Mouse (Mus musculus) olfactory bulb, adult 2 months (tissue): ENCODE measurements around the gene Hs6st1. TPM values are rescaled to one million over a fixed set of nuclear protein-coding genes. Genes with fewer than 3 reads are reported as not detected.

Experiments
- H3K27ac ChIP-seq: fragments of 200-500 bp; 2 replicates; pipeline ENCODE4 v1.5.1; 2012; ENCODE audit warnings: low read depth, low read length; ENCODE audit not compliant: insufficient read depth
- H3K4me1 ChIP-seq: fragments of 200-500 bp; 2 replicates; pipeline ENCODE4 v1.6.1; 2012; ENCODE audit warnings: low read length; ENCODE audit not compliant: control insufficient read depth, insufficient read depth
- H3K4me3 ChIP-seq: fragments of 200-500 bp; 2 replicates; pipeline ENCODE4 v1.5.1; 2012; ENCODE audit warnings: mild to moderate bottlenecking, low read depth, low read length, moderate library complexity; ENCODE audit not compliant: insufficient read depth
- CTCF ChIP-seq: fragments of 200-500 bp; IDR thresholded peaks from 2 replicates; pipeline ENCODE4 v1.5.1; 2012; ENCODE audit warnings: low read depth, mild to moderate bottlenecking, low read length, moderate library complexity; ENCODE audit not compliant: insufficient read depth
- POLR2A ChIP-seq: fragments of 200-500 bp; IDR thresholded peaks from 2 replicates; pipeline ENCODE4 v1.6.1; 2012; ENCODE audit warnings: mild to moderate bottlenecking, low read depth, low read length, moderate library complexity; ENCODE audit not compliant: insufficient read depth
- WGBS: fragments of 180-500 bp; shearing (Covaris S2); methylation state at CpG from one replicate; pipeline ENCODE4 v1.1.7; 2018; 5-methylcytosine and 5-hydroxymethylcytosine counted together
- polyA plus RNA-seq: library from polyadenylated mRNA; stranded (reverse); fragments of >200 nt; gene quantifications from 2 replicates; pipeline ENCODE4 v1.2.4, GENCODE M21; 2012; ENCODE audit warnings: low replicate concordance; ENCODE audit not compliant: missing spikeins, insufficient read depth, insufficient read length

Hs6st1 gene
- polyA plus RNA-seq, 1 experiment = not detected

DNA sequence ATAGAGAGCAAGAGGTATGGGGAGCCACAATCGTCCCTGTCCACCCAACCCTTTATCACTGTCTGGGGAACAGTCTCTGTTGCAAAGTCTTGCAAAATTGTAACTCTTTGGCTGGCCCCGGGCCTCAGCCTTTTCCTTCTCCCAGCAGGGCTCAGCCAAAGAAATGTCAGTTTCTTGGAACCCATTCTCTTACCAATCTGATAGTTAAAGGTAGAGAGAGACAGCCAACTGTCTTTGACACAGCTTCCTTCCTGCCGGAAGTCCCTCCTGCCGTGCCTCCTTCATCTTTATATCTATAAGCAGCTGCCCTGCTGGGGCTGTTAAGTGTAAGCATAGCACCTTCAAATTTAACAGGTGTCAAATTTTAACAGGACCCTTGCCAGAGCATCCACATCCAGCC is 63.0 kb downstream of the Hs6st1 start:
- no peak overlapping the region for H3K4me3 ChIP-seq
- no peak for TF ChIP-seq POLR2A
- no peak for TF ChIP-seq CTCF
- no peaks in the 10 kb centered on the region for H3K4me1 ChIP-seq
- 52% methylated on average over 4 of the region's 4 CpGs for WGBS
- H3K27ac ChIP-seq = no peak overlapping the region

GRCm38 (mm10) chr1:36131766-36132165 is 63.6 kb downstream of the Hs6st1 start:
- TF ChIP-seq CTCF (no peak), POLR2A (no peak)

DNA sequence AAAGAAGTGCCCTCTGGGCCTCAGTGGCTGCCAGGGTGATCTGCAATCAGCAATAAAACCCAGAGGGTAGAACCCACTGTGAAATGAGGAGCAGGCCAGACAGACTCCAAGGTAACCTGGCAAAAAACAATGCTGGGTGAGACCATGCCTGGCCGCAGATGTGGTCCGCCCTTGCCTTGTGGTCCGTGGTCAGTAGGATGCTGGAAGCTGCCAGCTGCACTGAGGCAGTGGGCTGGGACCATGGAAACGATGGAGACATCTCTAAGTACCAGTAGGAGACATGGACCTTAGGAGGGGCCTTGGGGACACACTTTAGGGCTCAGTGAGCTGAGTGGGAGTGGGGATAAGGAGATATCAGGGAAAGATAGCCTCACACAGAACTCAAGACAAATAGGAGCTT is 64.0 kb downstream of the Hs6st1 start:
- Histone ChIP-seq H3K27ac (no peak overlapping the region), H3K4me1 (no peaks in the 10 kb centered on the region), H3K4me3 (no peak overlapping the region)
- no peak for TF ChIP-seq CTCF
- TF ChIP-seq POLR2A = no peak
- WGBS = 76% methylated on average over 4 of the region's 4 CpGs

More at GRCm38 (mm10) chr1:36131766-36132165, 63.6 kb downstream of the Hs6st1 start:
- WGBS = 86% methylated on average over 8 of the region's 8 CpGs
- no peaks in the 10 kb centered on the region for H3K4me1 ChIP-seq
- H3K4me3 ChIP-seq = no peak overlapping the region
- H3K27ac ChIP-seq = no peak overlapping the region

DNA sequence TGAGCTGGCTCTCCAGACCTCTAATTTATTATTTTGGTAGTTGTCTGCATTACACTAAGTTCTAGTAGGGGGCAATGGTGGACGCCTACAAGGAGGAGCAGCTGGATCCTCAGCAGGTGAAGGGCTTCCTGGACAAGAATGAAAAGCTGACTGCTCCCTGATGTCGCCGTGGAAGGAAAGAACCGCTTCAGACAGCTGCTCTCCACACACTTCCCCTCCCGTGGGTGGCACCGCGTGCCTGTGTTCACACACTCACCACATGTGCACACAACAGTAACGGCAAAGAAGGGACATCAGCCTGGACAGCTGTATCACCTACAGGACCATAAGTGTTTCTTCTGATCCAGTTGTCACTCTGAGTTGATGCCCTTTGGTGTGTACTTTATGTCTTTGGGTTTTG is 64.8 kb downstream of the Hs6st1 start:
- WGBS = 83% methylated on average over 8 of the region's 8 CpGs
- no peak overlapping the region for H3K4me3 ChIP-seq

DNA sequence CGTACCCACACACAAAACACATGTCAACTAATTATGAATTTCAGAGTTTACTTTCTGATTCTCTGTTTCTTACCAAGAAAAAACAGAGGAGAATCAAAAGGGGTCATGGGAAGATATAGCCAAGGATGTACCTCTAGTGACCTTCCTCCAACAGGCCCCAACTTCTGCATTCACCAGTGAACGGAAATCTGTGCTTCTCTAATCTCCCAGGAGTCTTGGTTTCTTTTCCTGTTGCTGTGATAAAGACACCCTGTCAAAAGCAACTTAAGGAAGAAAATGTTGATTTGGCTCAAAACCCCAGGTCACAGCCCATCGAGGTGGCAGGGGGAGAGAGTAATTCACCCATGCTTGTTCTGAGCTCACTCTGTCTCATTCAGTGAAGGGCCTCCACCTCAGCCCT is 65.4 kb downstream of the Hs6st1 start:
- 77% methylated on average over 3 of the region's 3 CpGs for WGBS
- Histone ChIP-seq H3K27ac (no peak overlapping the region), H3K4me3 (no peak overlapping the region), H3K4me1 (no peaks in the 10 kb centered on the region)
- no peak for TF ChIP-seq CTCF
- TF ChIP-seq POLR2A = no peak

More for the DNA sequence above, 64.8 kb downstream of the Hs6st1 start:
- TF ChIP-seq POLR2A (no peak), CTCF (no peak)
- H3K27ac ChIP-seq = no peak overlapping the region
- no peaks in the 10 kb centered on the region for H3K4me1 ChIP-seq

GRCm38 (mm10) chr1:36134584-36134983 is 66.4 kb downstream of the Hs6st1 start:
- Histone ChIP-seq H3K27ac (no peak overlapping the region), H3K4me3 (no peak overlapping the region), H3K4me1 (no peaks in the 10 kb centered on the region)
- no peak for TF ChIP-seq POLR2A
- no peak for TF ChIP-seq CTCF
- WGBS = 1% methylated on average over 3 of the region's 3 CpGs

GRCm38 (mm10) chr1:36140311-36140710 is 72.1 kb downstream of the Hs6st1 start:
- no peak for TF ChIP-seq CTCF
- TF ChIP-seq POLR2A = no peak
- 87% methylated on average over 15 of the region's 15 CpGs for whole genome bisulfite sequencing
- H3K4me3 ChIP-seq = no peak overlapping the region

DNA sequence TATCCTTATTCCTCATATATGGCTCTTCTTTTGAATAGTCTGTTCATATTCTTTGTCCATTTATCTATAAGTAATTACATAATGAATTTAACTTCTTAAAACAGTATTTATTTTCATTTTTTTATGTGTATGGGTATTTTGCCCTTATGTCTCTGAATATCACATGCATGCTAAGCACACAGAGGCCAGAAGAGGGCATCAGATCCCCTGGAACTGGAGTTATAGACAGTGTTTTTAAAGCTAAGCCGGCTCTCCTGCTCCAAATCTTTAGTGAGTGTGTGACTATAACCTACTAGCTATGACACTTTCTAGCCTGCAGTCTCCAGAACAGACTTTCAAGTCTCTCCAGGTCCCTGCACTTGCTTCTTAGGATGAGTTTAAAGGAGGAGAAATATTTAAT is 76.8 kb downstream of the Hs6st1 start:
- TF ChIP-seq POLR2A (no peak), CTCF (no peak)
- H3K4me1 ChIP-seq = no peaks in the 10 kb centered on the region
- no peak overlapping the region for H3K27ac ChIP-seq
- WGBS = 3% methylated on average over 1 of the region's 1 CpGs
- no peak overlapping the region for H3K4me3 ChIP-seq

More at GRCm38 (mm10) chr1:36140311-36140710, 72.1 kb downstream of the Hs6st1 start:
- Histone ChIP-seq H3K27ac (no peak overlapping the region), H3K4me1 (no peaks in the 10 kb centered on the region)

- no peaks in the 10 kb centered on the region for H3K4me1 ChIP-seq
- H3K4me3 ChIP-seq = no peak overlapping the region
- no peak overlapping the region for H3K27ac ChIP-seq
- no peak for TF ChIP-seq POLR2A
- TF ChIP-seq CTCF = no peak
- WGBS = 82% methylated on average over 2 of the region's 2 CpGs
Observed at GRCm38 (mm10) chr1:36148809-36149208, 80.6 kb downstream of the Hs6st1 start.

GRCm38 (mm10) chr1:36149411-36149810 is 81.2 kb downstream of the Hs6st1 start:
- Histone ChIP-seq H3K4me3 (no peak overlapping the region), H3K4me1 (no peaks in the 10 kb centered on the region), H3K27ac (no peak overlapping the region)
- TF ChIP-seq POLR2A = no peak
- no peak for TF ChIP-seq CTCF
- WGBS = 41% methylated on average over 1 of the region's 1 CpGs

Other genes with a start within 250 kb of the Hs6st1 start
- gene Uggt1, start 176.3 kb downstream of the Hs6st1 start, polyA plus RNA-seq = 379 TPM in 1 of 2 replicates, not detected in the other
- not detected in 2 replicates for gene Neurl3, start 206.3 kb downstream of the Hs6st1 start, polyA plus RNA-seq
- not detected in 2 replicates for gene Arid5a, start 239.3 kb downstream of the Hs6st1 start, polyA plus RNA-seq